Mouse (Mus musculus): ENCODE results near the gene Maged1. TPM values are rescaled to one million over a fixed set of nuclear protein-coding genes. Genes with fewer than 3 reads are reported as not detected.
"Not testable (repeated sequence)": the region's sequence is repeated elsewhere in the genome, so short reads cannot be mapped to it uniquely, and the experiment has no call there.

Maged1 gene
- total RNA-seq (2021) = 100 to 1,000 TPM; 304 to 318 TPM
- long read RNA-seq, experiment 1, transcript Maged1-207 (12 exons, 2,884 nt) = minor isoform, 15 of 678 reads
- long read RNA-seq, experiment 1, transcript Maged1-201 (13 exons, 2,821 nt) = major isoform, 573 of 678 reads
- long read RNA-seq, experiment 1, partial matches to known transcripts = 68 of 678 reads
- long read RNA-seq, experiment 1, other reads (novel, unspliced or antisense) = 22 of 678 reads
- long read RNA-seq, experiment 2, transcript Maged1-201 (13 exons, 2,821 nt) = major isoform, 597 of 743 reads
- long read RNA-seq, experiment 2, transcript Maged1-207 (12 exons, 2,884 nt) = minor isoform, 24 of 743 reads
- long read RNA-seq, experiment 2, partial matches to known transcripts = 95 of 743 reads
- long read RNA-seq, experiment 2, other reads (novel, unspliced or antisense) = 27 of 743 reads

DNA sequence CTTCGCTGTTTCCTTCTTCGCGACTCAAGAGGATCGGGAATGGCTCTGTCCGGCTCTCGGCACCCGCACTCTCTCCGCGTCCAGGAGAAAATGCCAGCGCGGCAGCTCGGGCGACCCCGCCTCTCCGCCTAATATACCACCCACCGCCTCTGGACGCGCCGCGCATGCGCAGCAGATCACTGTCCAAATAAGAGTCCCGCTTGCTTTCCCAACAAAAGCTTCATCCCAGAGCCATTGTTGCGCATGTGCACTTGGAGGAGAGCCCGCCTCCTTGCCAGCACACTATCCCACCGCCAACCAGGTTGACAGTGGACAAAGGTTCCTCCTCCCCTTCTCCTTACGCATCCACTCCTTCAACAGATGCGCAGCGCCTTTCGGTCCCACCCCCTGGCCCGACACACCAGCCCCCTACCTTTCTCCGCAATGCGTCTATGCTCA, at the start of gene Maged1:
Maged1 (minus strand) TSS at position 226 of the 438 bp plus-strand sequence.
- peak; percentile 77 to 87 for DNase-seq (ENCODE audit: low spot score in 2 of 2)

DNA sequence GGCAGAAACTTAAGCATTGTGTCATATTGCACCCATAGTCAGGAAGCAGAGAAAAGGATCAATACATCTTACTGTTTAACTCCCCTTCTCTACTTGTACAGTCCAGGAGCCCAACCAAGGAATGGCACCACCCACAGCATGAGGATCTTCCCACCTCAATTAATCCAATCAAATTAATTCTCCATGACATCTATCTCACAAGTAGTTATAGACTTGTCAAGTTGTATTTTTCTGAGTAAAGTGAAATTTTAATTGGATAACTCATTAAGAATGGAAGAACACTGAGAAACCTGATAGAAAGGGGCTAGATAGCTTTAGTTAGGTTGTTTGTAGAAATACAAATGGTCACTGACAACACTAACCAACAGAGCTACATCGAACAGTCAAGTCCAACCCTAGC, 38.3 kb upstream of the Maged1 start:
- DNase-seq (ENCODE audit: low spot score in 2 of 2) = no peak

DNA sequence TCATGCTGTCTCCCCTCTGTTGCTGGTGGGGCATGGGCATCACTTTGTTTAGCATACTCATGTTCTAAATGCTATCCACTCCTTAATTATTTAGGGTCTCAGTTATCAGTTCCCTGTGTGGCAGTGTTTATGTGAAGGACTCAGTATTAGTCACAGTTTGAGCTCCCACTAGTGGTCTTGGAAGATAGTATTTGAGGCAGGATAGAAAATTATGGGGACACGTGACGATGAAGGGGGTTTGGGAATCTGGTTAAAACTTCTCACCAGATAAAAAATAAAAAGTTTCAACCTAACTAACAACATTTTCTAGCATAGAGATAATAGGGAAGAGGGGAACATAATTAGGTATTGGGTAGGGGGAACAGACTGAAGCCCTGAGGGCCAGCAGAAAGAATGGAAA, 22.8 kb upstream of the Maged1 start:
- DNase-seq (ENCODE audit: low spot score in 2 of 2) = no peak

DNA sequence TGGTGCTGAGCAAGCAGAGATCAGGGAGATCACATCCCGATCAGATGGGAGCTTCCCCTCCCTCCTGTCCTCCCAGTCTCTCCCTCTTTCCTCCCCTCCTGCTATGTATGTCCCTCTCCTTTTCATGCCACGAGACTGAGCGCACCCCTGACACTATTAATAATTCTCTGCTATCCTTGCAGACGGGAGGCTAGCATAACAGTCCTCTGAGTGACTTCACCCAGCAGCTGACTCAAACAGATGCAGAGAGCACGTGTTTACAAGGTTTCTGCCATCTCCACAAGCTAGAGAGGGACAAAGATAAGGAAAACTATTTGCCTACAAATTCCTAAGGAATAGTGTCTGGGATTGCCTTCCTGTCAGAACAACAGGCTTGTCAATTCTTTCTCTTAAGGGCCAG, 20.4 kb upstream of the Maged1 start:
- no peak for DNase-seq (ENCODE audit: low spot score in 2 of 2)

DNA sequence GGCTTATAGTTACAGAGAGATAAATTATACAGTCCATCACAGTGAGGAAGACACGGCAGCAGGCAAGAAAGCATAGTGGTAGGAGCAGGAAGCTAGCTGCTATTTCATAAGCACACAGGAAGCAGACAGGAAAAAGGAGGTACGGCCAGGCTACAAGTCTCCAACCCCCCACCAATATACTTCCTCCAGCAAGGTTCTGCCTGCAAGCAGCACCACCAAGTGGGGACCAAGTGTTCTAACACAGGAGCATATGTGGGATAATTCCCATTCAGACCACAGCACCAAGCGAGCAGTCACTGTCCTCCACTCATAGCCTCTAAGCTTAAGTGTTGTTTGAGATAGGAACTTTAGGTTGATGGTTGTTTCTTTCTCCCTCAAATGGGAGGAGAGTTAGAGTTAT, 6.3 kb upstream of the Maged1 start:
- DNase-seq (ENCODE audit: low spot score in 2 of 2) = no peak

DNA sequence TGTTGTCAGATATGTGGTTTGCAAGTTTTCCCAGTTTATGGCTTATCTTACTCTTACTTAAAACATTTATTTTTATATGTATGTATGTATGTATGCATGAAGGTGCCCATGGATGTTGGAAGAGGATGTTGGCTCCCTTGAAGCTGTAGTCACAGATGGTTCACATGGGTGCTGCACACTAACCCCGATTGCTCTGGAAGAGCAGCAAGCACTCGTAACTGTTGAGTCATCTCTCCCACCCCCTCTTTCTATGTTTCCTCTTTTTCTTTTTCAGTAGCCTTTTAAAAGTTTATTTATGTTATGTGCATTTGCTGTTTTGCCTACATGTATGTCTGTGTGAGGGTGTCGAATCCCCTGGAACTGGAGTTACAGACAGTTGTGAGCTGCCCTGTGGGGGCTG, 4.0 kb upstream of the Maged1 start:
- no peak for DNase-seq (ENCODE audit: low spot score in 2 of 2)

DNA sequence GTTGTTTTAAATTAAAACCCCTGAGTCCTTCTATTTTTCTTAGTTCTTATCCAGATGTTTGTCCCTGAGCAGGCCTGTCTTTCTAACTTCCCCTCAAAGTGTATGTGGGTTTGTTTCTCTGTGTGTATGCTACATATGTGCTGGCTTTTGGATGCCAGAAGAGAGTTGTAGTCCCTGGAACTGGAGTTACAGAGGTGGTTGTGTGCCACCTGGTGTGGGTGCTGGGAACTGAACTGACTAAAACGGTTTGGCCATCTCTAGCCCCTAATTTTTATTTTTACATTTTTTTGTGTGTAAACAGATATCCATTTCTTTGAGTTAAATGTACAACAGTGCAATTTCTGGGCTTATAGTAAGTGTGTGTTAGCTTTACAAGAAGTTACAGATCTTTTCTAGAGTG, 3.0 kb upstream of the Maged1 start:
- DNase-seq (ENCODE audit: low spot score in 2 of 2) = no peak

DNA sequence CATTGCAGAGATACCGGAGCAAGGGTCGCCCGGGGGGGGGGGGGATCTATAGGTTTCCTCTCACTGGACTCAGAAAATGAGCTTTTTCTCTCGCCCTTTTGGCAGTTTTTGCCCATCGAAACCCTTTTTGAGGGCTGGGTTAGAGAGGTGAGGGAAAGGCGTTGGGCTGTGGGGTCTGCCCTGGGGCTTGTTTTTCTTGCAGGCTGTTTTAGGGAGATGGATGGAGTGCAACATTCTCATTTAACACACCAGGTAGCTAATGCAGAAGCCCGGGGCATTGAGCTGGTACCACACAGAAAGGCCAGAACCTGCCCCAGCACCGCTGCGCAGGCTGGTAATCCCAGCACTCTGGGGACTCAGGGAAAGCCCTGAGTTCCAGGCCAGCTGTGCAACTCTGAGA, 593 bp upstream of the Maged1 start:
- no peak for DNase-seq (ENCODE audit: low spot score in 2 of 2)

DNA sequence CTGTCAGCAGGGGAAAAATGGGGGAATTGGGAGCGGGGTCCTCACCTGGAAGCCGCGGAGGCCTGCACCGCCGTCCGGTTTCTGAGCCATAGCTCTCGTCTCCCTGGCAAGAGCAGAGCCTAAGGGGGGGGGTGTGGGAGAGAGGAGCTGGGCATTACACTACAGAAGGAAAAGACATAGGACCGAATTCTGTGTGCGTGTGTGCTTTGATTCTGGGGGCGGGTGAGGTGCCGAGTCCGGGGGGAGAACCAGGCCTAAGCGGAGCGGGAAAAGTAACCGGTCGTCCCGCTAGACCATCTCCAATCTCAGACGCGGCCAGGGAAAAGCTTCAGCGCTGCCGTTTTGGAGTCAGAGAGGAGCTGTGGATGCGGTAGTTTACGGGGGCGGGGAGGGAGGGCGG, 737 bp downstream of the Maged1 start:
- DNase-seq (ENCODE audit: low spot score in 2 of 2) = peak in 1 of 2 experiments; percentile 16

DNA sequence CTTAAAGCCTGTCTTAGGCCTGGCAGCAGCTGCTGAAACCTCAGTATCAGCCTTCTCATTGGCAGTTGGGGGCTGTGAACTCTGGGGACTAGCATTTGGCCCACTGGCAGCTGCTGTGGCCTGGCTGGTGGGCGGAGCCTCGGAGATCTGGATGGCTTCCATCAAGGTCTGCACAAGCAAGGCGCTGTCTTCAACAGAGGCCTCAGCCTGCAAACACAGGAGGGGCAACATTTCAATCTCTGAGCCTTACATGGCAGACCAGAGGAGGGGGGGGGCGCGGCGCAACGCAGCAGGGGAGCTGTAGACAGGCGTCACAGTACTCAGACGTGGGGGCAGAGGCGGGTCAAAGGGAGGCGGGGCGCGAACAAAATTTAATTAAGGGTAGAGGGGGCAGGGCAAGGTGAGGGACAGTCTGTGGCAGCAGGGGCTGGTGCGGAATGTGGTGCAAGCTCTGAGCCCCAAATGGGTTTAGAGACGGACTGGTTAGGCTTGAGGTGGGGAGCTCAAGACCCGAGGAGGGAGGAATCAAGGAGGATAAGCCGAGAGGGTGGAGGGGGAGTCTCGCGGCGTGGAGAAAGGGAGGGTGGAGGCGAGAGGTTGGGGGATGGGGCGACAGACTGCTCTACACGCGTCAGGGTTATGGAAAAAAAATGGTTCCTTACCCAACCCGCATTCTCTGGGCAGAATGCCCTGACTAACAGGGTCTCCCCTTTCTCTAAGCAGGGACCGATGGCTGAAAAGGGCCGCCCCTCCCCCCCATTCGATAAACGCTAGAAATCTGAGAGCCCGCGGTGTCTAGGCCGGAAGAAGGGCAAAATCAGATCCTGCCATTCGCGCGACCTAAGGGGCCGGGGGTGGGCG, 1.4 kb downstream of the Maged1 start:
- peak; percentile 41 to 71 for DNase-seq (ENCODE audit: low spot score in 2 of 2)

DNA sequence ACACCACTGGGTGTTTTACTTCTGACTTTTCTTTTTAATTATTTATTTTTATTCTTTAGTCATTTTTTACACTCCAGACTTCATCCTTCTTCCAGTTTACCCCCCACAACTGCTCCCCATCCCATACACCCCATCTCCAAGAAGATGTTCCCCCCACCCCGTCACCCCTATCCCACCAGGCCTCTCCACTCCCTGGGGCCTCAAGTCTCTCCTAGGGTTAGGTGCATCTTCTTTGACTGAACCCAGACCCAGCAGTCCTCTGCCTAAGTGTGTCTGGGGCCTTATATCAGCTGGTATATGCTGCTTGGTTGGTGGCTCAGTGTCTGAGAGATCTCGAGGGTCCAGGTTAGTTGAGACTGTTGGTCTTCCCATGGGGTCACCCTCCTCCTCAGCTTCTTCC, 7.6 kb downstream of the Maged1 start:
- no peak for DNase-seq (ENCODE audit: low spot score in 2 of 2)

DNA sequence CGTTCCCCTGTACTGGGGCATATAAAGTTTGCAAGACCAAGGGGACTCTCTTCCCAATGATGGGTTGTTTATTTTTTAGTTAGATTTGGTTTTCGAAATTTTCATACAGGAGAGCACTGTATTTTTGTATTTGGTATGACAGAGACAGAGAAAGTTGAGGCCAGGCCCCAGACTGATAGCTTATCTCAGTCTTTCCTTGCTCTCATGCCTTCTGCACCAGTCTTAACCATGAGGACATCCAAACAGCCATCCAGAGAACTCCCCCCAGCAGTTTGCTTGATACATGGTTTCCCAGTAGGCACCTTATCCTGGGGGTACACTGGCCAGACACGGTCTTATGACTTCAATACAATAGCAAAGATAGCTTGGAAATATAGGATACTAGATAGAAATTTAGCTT, 11.6 kb downstream of the Maged1 start:
- DNase-seq (ENCODE audit: low spot score in 2 of 2) = no peak

DNA sequence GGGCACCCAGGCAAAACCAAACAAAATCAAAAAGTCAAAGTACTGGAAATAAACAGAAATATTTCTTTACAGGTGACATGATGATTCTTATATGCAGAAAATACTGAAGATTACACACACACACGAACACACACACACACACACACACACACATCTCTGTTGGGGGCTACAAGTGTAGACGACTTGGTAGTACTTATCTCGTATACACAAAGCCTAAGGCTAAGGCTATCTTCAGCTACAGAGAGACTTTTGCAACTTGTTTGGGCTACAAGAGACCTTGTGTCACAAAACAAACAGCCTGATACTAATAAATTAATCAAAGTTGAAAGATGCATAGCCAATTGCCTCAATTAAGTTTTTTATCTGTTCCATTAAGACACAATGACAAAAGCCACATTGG, 19.8 kb downstream of the Maged1 start:
- DNase-seq (ENCODE audit: low spot score in 2 of 2) = no peak

DNA sequence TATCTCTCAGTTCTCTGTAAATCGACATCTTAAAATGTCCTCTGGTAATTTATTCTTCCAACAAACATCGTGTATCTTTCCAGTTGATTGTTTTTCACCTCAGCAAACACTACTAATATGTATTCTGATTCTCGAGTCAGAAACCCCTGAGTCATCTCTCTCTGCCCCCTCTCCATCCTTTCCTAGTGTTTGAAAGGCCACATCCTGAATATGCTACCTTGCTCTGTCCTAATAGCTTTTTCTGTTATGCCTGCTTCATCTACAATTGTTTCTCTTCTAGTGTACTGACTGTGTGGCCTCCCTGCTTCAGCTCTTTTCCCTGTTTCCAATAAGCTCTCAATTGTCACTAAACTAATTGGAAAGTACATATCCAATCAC, 33.5 kb downstream of the Maged1 start:
- no peak for DNase-seq (ENCODE audit: low spot score in 2 of 2)

DNA sequence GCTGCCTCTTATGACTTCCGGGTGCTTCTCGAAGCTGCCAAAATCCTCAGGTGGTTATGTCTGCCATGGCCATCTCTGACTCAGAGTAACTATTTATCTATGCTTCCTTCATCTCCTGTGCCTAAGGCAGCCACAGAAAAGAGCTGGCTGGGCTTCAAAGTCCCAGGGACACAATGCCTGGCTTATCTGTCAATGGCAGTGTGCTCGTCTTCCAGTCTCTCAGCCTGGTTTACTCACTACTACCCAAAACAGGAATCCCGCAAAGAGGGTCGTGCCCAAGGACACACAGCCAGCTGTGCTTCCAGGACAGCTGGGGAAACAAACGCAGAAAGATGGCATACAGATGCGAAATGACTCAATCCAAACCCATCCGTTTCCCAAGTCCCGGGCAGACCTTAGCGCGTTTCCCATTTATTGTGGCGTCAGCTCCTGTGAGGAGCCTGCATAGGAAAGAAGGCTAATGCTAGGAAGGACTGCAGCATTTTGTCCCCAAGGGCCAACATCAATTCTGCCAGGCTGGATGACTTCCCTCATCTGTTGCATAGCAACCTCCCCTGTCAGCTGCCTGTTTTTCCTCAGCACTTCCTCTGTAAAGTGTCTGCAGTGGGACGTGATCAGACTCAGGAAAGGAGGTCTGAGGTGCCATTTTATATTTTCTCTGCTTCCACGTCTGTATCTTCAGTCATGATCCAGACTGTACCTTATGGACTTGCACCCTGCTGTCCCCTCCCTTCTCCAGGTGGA, 34.1 kb downstream of the Maged1 start:
- not testable (repeated sequence) for DNase-seq (ENCODE audit: low spot score in 2 of 2)

DNA sequence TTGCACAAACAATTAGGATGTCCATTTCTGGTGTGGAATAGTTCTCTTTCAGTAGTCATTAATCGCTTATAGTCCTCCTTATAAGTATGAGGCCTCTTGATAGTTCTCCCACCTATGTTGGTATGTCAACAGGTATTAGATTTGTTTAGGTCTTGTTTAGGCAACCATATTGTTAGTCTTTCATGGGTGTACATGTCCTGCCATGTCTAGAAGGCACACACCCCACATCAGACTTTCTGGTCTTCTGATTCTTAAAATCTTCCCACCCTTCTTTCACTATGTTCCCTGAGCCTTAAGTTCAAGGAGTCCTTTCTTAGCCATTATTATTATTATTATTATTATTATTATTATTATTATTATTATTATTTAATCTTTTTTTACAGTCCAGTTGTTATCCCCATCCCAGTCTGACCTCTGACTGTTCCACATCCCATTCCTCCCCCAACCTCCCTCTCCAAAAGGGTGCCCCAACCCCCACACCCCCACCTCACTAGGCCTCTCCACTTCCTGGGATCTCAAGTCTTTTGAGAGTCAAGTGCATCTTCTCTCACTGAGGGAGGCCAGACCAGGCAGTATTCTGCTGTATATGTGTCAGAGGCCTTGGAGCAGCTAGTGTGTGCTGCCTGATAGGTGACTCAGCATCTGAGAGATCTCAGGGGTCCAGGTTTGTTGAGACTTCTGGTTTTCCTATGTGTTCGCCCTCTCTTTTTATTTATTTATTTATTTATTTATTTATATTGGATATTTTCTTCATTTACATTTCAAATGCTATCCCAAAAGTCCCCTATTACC, 55.7 kb downstream of the Maged1 start:
- no peak for DNase-seq (ENCODE audit: low spot score in 2 of 2)

Other genes starting within 250 kb of the Maged1 start
- gene Fam90a1b, start 175.4 kb downstream of the Maged1 start, total RNA-seq (2021) = under 1 TPM in 1 of 2 experiments, not detected in 1; 0.10 TPM
- gene Apoo, start 175.0 kb downstream of the Maged1 start, total RNA-seq (2021) = 100 to 1,000 TPM in 1 of 2 experiments, 10 to 100 TPM in 1; 62.6 to 118 TPM
- 1 to 10 TPM; 2.4 to 3.3 TPM for gene Gspt2, start 93.9 kb upstream of the Maged1 start, total RNA-seq (2021)
- 1 to 10 TPM; 5.4 to 6.0 TPM for gene Zxdb, start 182.4 kb upstream of the Maged1 start, total RNA-seq (2021)

Measured in gastrocnemius, postnatal 4 days (tissue).